Mouse (Mus musculus): ENCODE data around the gene Sptan1.

Gene Sptan1

DNA sequence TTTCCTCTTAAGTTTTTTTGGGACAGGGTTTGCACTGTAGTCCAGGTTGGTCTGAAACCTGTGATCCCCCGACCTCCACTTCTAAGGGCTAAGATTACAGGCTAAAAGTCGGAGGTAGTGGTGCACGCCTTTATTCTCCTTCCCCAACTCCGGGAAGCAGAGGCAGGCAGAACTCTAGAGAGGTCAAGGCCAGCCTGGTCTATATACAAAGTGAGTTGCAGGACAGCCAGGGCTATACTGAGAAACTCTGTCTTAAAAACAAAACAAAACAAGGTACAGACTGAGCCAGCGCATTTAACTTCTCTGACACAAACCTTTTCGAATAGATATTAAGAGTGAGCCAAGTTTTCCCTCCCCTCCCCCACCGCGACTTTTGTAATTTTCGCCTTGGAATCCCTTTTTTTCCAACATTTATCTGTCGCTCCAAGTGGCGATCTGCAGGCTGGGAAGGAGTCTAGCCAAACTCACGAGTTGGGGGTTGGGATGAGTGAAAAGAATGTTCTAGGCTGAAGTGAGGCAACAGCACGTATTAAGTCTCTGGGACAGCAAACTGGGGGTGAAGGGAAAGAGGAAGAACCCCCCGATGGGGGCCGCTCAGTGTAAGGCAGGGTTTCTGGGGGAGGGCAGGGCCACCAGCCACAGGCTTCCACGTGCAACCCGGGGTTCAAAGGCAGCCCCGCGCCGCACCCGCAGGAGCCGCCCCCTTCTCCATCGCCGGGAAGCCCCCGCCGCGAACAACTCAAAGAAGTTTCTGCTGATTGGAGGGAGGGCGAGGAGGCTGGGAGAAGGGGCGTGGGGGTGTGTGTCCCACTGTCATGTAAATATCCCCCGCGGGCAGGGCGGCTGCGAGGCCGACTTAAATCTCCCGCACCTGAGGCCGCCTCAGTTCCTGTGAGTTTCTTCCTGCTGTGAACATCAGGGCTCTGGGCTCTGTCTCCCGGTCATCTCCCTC lies 96.1 kb downstream of the Sptan1 start:
- DNase-seq (ENCODE audit: low spot score in 2 of 2): peak in 1 of 2 experiments; percentile 60

DNA sequence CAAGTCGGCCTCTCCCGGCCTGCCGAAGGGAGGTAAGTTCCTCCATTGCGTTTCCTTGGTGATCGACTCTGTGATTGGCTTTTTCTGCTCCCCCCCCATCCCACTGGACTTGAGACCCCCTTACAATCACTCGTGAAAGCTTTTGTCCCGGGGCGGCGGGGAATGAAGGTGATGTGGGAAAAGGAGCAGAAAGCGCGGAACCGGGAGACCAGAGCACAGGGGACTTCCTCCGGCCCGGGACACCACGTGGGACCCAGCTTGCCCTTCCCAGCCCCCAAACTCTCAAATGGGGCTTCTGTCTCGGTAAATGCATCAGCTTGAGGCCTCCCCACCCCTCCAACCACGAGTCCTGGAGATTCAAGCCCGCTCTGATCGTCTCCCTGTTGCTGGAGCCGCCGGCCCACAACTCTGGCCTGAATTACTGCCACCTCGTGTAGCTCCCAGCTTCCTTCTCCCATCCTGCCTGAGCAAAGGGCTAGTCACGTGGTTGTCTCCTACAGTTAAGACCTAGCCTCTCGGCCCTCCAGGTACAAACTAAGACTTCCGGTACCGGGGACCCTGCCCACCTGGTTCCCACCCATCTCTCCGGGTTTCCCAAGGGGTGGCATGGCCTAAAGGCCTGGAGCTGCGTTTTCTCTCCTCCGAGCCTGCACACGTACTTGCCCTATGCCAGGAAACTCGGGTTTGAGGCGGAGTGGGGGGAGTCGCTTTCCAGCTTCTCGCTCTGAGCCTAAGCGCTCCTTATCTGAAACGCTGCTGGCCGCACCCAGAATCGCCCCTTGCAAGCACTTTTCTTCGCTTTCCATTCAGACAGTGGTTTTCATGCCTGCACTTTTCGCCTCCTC lies 97.1 kb downstream of the Sptan1 start:
- peak in 1 of 2 experiments; percentile 45 for DNase-seq (ENCODE audit: low spot score in 2 of 2)

DNA sequence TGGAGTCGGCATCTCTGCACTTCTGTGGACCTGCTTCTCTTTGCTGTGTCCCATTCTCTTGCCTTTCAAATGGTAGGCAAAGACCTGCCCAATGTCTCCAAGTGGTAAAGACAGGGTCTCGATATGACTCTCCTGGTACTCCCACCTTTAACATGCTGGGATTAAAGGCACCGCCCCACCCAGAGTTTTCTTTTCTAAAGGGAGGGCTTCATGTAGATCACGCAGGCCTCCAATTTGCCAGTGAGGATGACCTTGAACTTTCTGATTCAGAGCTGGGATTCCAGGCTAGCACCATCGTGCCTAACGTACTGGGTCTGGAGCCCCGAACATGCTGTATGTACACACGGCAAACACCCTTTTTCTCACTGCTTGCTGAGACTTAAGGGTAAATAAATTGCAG lies 97.9 kb downstream of the Sptan1 start:
- no peak for DNase-seq (ENCODE audit: low spot score in 2 of 2)

DNA sequence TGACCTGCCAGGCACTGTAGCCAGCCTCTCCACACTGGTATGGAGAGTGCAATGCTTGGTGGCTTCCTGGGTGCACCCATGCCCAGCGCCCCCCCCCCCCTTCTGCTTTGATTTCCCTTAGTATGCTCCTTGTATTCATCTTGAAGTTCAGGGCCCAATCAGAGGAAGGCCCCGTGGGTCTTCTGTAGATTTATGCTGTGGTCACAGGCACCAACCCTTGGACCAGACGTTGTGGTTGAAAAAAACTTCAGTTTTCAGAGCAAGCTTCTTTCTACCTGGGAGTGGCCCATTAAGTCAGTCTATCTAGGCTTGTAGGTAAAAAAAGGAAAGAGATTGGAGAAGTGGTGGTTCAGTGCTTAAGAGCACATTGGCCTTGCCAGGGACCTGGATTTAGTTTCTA lies 98.4 kb downstream of the Sptan1 start:
- DNase-seq (ENCODE audit: low spot score in 2 of 2): no peak

DNA sequence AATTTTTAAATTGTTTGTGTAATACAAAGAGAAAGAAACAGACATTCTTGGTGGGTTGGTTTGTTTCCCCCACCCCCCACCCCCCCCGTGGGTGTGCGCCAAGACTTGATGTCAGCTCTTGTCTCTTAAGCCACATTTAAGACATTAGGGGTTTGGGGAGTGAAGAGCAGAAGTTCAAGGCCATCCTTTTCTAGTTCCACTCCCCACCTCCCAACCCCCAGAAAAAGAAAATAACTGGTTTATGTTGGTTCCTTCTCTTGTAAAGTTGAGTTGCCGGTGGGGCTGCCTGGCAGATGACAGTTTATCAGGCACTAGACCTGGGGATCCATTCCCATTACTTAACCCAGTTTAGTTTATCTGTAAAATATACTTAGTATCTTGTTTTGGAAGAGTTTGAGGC lies 98.9 kb downstream of the Sptan1 start:
- DNase-seq (ENCODE audit: low spot score in 2 of 2): no peak

DNA sequence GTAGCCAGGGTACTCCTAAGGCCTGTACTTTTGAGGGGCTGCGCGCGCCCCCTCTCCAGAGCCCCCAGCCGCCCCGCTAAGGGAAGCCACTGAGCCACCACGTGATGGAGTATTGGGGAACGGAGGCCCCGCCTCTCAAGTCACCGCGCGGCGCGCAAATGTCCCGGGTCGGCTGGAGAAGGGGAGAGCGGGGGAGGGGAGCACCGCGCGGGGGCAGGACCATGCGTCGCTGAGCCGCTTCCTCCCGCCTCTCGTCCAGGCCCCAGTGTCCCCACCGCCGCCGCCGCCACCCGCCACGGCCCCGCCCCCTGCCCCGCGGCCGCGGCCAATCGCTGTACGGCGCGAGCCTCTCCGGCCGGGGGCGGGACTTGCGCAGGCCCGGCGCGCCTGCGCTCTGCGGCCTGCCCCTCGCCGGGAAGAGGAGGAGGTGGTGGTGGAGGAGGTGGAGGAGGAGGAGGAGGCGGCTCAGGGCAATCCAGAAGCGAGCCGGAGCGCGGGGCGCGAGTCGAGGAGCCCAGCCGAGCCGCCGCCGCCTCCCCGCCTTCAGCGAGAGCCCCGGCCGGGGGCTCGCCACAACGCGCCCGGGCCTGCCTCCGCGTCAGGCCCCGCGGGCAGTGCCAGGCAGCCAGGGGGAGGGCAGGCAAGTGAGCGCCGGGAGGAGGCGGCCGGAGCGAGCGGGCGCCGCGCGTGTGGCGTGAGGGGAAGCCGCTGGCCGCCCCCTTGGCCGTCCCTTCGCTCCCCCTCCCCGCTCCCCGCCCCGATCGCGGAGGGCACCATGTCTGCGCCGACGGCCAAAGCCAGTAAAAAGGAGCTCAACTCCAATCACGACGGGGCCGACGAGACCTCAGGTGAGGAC lies 100.9 kb downstream of the Sptan1 start:
- DNase-seq (ENCODE audit: low spot score in 2 of 2): peak; percentile 95

DNA sequence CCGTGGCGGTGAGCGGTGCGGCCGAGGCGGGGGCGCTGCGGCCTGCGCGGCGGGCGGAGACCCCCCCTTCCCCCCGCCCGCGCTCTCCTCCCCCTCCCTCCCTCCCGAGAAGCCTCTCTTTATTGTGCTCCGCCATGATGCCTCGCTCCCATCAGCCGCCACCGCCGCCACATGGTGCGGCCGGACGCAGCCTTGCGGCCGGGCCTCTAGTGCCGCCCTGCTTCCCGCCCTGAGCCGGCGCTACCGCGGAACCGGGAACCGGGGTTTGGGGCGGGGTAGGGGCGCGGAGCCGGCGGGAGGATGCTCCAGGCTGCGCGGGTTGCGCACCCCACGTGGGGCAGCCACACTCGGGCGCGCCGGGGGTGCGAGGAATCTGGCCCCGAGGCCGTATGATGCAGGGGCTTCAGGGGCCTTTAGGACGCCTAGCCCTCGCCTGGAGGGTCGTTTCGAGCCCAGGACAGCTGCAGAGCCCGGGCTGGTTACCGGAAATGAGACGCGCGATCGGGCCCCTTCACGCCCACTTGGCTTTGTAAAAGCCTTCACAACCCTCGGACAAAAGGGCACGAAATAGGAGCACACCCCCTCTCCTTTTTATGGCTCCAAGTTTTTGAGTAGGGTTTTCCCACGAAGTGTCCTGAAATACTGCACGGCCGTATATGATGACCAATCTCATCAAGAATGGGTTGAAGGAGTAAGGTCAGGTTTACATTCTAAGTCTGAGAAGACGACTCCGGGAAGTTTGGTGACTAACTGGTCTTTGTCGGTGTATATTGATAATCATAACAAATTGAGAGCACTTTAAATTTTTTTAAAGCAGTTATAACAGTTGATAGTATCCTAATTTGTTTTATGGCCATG lies 101.9 kb downstream of the Sptan1 start:
- DNase-seq (ENCODE audit: low spot score in 2 of 2): peak; percentile 51 to 59

DNA sequence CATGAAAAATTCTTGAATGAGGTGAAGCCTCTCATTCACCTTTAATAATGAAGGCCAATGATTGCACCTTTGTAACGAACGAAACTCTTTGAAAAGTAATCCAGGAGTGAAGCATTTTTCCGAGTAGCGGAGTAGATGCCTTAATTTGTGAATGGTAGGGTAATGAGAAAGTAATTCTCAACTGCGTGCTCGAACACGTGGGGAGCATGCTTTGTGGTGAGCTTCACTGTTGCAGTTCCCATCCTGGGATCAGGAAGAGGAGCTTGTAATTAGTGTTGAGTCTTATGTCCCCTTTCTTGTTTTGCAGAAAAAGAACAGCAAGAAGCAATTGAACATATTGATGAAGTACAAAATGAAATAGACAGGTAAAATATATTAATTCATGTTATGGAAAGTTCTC lies 102.6 kb downstream of the Sptan1 start:
- no peak for DNase-seq (ENCODE audit: low spot score in 2 of 2)

DNA sequence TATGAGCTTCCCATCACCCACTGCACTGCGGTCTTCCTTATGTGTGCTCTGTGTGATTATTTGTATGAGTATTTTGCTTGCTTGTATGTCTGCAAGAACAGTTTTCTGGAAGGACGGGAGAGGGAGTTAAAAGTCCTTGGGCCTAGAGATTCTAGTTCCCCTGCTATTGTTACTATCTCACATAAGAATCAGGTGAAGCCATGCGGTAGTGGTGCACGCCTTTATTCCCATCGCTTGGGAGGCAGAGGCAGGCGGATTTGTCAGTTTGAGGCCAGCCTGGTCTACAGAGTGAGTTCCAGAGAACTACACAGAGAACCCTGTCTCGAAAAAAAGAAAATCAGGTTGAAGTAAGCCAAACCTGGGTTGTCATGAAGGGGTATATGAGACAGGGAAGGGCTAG lies 107.5 kb downstream of the Sptan1 start:
- DNase-seq (ENCODE audit: low spot score in 2 of 2): no peak

DNA sequence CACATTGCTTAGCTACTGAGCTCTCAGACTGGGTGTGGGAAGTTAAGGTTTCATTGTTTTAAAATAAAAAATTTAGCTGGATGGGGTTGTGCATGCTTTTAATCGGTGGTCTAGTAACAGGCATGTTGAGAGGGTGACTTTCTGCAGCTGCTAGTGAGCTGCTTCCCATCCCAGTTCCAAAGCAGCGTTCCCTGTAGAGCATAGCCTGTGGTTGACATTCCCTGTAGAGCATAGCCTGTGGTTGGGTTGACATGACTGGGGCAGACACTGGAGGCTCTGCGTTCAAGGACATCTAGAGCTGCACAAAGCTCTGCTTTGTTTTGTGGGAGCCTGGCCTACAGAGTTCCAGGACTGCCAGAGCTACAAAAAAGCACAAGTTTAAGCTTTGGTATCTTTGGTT lies 107.9 kb downstream of the Sptan1 start:
- no peak for DNase-seq (ENCODE audit: low spot score in 2 of 2)

DNA sequence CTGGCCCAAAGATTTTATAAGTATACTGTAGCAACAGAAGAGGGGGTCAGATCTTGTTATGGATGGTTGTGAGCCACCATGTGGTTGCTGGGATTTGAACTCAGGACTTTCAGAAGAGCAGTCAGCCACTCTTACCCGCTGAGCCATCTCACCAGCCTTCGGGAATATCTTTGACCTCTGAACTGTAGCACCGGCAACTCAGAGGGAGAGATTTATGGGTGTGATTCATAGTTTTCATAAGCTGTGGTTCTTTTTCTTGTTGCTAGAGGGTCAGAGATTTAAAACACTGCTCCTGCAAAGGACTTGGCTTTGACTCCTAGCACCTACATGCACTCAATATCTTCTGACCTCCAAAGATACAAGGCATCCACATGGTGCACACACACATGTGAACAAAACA lies 110.3 kb downstream of the Sptan1 start:
- DNase-seq (ENCODE audit: low spot score in 2 of 2): no peak

DNA sequence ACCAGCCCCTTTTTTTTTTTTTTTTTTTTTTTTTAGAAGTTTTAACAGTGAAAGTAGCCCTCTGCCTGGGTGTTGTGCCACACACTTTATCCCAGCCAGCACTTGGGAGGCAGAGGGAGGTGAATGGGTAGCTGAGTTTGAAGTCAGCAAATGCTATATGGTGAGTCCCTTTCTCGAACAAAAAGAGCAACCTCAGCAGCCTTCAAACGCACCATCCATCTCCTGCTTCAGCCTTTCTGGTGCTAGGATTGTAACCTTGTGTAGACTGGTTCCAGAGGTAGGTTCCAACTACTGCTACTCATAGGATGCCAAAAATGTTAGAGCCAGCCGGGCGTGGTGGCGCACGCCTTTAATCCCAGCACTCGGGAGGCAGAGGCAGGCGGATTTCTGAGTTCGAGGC lies 111.1 kb downstream of the Sptan1 start:
- no peak for DNase-seq (ENCODE audit: low spot score in 2 of 2)

DNA sequence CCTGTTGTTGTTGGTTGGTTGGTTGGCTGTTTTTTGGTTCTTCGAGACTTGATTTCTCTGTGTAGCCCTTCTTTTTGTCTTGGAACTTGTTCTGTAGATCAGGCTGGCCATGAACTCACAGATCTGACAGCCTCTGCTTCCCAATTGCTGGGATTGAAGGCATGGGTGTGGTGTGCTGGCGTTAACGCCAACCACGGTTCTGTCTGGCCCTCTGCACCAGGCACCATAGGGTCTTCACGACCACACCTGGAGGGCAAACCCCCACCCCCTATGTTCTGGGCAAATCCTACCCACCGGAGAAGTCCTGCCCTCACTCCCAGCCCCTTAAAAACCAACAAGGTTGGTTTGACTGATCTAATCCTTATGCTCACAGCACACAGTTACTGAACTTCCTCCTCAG lies 111.6 kb downstream of the Sptan1 start:
- no peak for DNase-seq (ENCODE audit: low spot score in 2 of 2)

DNA sequence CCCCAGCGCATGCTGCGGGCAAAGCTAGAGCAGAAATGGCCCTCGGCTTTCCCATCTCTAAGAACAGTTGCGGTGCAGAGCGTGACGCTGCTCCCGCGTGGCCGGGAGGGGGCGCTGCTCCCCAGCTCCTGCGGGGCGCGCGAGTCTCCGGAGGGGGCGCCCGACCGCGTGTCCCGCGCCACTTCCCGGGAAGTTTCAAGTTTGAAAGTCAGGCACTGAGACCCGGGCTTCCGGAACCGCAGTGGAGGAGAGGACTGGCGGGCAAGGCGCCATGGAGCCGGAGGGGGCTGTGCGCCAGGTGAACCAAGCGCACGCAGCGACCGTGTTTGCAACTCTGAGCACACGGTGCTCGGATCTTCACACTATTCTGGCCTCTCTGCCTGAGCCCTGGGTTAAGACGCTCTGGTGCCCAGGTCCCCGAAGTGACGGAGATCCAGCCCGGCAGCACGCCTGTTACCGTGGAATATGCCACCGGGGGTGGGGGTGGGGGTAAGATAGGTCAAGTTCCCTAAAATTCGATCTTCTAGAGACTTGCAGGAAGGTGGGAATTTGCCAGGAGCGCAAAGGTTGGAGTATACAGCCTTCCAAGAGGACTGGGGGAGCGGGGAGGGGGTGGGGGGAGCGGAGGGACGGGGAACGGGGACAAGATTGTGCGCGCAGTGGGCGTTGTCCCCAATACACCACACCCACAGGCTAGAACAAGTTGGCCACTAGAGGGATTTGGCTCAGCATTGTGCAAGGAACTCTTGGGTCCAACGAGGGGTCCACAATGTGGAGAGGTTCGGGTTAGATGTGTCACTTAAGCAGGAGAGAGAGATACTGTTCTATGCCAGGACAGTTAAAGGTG lies 112.4 kb downstream of the Sptan1 start, which contains the start of gene Pkn3:
Gene Pkn3, plus strand, starts transcription at position 183 of the 847 bp plus-strand sequence.
- DNase-seq (ENCODE audit: low spot score in 2 of 2): peak; percentile 81 to 85

DNA sequence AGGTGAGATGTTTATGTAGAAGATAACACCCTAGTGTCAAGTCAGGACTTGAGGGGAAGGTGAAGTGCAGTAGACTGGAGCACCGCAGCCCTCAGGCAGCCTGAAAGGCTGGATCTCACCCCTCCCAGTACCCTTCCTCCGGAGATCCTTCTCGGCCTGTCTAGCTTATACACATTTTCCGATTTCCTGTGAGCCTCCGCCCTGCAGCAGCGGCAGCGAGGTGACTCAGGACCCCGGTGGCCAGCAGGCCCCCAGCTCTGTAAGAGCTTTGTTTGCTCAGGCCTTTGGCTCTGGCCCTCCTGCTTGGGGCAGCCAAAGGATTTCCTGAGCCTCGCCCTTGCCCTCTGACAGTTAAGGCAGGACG lies 113.0 kb downstream of the Sptan1 start:
- DNase-seq (ENCODE audit: low spot score in 2 of 2): no peak

DNA sequence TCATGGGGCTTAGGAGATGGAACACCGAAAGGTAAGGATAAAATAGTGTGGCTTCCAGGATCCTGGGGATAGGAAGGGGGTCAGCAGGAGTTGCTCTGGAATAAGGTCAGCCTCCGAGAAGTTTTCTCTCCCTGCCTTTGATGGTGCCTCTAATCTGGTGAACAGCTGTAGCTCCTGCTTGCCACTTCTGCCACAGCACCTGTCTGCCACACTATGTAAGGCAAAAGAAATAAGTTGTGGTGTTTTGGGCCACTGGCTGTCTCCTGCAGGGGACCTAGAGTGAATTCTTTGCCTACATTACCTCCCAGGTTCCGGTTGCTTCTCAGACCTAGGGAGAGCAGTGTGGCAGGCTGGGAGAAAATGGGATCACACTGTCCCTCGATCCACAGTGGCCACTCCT lies 113.4 kb downstream of the Sptan1 start:
- DNase-seq (ENCODE audit: low spot score in 2 of 2): no peak

DNA sequence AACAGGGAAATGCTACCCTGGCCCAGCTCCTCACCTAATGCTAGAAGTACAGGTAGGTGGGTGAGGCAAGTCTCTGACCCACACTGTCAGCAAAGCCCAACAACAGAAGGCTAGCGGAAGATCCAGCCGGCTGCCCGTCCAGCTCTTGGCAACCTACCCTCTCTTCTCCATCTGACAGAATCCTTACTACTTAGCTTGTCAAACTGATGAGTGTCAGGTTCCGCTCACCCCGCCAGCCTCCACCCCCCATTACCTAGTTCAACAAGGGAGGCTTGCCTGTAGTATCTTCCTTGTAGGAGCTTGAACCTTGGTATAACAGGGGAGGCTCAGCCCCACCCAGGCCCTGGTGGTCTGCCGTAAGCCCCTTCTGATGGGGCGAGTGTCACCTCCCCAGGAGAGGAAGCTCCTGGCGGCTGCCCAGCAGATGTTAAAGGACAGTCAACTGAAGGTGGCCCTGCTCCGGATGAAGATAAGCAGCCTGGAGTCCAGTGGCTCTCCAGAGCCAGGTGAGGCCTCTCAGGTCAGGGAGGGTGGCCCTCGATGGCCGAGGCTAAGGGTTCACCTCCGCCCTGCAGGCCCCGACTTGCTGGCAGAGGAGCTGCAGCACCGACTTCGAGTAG lies 114.9 kb downstream of the Sptan1 start:
- DNase-seq (ENCODE audit: low spot score in 2 of 2): no peak
